Mouse (Mus musculus) cerebellum, adult 11 months (tissue): ENCODE data around the gene Gabpb1.

Experiments used
- DNase-seq: peaks from one replicate; pipeline ENCODE4 v3.0.0; 2022

Gabpb1 gene

DNA sequence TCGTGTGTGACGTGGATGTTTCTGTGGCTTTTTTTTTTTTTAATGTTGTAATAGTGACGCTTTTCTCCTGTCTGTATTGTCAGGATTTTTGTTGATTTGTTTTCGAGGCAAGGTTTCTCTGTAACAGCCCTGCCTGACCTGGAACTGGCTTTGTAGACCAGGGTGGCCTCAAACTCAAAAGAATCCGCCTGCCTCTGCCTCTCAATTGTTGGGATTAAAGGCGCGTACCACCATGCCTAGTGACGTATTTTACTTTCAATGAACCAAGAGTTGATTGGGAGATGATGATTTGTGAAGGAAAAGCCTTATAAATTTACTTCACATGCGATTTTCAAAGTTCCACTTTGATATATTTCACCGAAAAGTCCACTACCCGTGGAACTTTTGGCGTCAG, at the start of gene Gabpb1:
Gabpb1 (minus strand) TSS at position 216 of the 394 bp plus-strand sequence.
- no peak for DNase-seq

DNA sequence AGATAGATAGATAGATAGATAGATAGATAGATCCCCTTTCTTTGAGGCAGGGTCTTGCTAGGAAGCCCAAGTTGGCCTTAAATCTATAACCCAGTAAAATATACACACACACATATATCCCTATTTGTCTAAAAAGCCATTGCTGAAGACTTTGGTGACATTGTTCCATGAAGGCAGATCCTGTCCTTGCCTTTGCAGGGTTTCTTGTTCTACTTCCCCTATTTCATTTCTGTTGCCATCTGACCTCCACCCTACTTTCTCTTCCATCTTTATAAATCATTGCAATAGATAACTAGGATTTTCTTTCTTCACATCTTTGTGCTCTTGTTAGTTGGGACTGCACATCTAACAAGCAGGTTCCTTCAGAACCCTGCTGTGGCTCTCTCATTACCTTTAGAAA, 36.8 kb upstream of the Gabpb1 start:
- no peak for DNase-seq

DNA sequence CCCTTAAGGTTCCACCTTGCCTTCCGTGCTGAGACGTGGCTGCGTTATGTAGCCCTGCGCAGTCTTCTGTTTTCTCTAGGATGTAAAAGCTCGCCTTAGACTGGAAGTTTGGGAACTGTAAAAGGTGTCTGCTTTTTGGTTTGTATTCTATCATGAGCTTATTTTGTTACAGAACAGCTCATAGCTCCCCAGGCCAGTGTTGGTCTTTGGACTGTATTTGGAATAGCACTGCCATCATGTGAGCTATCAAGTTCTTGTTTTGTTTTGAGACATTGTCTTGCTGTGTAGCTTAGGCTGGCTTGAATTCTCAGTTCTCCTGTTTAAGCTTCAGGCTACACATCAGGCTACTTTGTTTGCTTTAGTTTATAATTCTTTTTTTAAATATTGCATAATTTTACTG, 36.4 kb upstream of the Gabpb1 start:
- DNase-seq = no peak

GRCm38 (mm10) chr2:126708361-126708760, 32.2 kb upstream of the Gabpb1 start:
- no peak for DNase-seq

DNA sequence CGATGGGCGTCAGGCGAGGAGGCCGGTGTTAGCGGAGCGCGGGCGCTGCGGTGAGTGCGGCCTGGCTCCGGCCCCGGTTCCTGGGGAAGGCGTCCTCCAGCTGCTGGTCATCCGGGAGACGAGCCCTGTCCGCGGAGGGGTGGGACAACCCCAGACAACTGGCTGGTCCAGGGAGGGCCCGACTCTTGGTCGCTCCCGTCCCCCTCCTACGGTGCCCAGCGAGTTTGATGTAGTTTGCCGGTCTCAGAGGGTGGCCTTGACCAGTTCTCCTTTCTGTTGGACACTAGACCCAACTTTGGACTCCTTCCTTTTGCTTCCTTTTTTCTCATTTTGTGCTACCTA, 31.3 kb upstream of the Gabpb1 start:
- no peak for DNase-seq

DNA sequence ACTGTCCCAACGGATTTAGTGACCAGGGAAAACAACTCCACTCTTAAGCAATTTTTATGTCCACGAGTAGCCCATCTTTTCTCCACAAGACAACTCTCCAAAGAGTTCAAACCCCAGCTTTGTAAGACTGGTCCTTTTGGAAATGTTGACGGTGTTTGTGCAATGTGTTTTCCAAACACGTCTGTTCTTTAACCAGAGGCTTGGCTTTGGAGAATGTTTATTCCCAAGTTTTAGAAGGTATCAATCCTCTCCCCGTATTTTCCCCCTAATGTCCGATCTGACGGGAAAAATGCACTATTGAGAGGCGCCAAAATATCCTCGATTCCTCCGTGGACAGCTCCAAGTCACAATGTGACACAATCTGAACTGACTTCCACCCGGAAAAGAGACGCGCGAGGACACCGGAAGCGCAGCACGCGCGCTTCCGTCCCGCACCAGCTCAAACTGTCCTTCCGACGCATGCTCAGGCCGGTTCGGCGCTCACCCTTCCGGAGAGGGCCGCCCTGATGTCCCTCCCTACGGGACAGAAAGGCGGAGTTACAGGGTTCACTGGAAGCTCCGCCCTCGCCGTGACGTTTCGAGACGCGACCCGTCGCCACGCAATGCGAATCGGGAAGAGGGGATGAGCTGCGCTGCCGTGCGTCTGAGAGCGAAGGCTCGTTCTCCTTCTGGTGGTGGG, 30.8 kb upstream of the Gabpb1 start, which contains the start of gene Usp8:
Usp8 (plus strand) TSS at position 570 of the 679 bp plus-strand sequence.
- peak; percentile 96 for DNase-seq

- DNase-seq = no peak
Observed at GRCm38 (mm10) chr2:126695285-126695684, 19.1 kb upstream of the Gabpb1 start.

GRCm38 (mm10) chr2:126691290-126691689, 15.2 kb upstream of the Gabpb1 start:
- DNase-seq = no peak

GRCm38 (mm10) chr2:126682937-126683336, 6.8 kb upstream of the Gabpb1 start:
- DNase-seq = no peak

GRCm38 (mm10) chr2:126682333-126682732, 6.2 kb upstream of the Gabpb1 start:
- no peak for DNase-seq

- no peak for DNase-seq
Observed at GRCm38 (mm10) chr2:126677366-126677765, 1.2 kb upstream of the Gabpb1 start.

DNA sequence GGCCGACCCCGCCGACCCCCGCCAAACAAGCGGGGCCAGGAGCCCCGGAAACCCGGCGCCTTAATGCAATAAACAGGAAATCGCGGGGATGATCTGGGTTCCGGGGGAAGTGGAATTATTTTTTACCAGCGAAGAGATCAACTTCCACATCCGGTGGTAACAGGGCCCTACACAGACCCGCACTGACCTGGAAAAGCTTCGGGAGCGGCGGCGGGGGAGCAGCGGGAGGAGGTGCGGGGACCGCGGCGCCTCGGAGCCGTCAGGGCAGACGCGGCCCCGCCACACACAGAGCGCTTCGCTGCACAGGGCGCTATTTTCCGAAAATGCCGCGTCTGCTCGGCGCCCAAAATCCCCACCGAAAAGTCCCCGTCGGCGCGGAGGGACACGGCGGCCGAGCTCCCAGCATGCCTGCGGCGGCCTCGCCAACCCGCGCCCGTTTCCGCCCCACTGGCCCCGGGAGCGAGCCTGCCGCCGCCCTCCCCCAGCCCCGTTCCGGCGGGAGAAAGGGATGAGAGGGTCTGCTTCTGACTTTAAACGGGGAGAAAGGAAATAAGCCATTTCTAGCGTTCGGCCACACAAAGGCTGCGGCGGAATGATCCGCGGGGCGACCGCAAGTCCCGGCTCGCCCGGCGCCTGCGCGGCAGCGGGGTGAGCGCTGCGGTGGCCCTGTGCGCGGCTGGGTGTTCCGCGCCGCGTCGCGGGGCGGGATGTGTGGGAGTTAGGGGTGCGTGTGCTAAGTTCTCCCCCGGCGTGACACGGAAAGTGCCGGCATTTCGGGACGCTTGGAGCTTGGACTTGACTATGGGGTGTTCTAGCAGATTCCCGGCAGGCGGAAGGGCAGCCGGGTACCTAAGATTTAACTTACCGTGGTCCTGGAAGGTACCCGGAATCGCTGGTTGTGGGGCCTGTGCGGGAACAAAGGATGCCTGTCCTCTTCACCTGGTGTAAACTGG, 692 bp downstream of the Gabpb1 start:
- DNase-seq = peak; percentile 85

GRCm38 (mm10) chr2:126674441-126675168, 1.5 kb downstream of the Gabpb1 start:
- peak; percentile 39 for DNase-seq

DNA sequence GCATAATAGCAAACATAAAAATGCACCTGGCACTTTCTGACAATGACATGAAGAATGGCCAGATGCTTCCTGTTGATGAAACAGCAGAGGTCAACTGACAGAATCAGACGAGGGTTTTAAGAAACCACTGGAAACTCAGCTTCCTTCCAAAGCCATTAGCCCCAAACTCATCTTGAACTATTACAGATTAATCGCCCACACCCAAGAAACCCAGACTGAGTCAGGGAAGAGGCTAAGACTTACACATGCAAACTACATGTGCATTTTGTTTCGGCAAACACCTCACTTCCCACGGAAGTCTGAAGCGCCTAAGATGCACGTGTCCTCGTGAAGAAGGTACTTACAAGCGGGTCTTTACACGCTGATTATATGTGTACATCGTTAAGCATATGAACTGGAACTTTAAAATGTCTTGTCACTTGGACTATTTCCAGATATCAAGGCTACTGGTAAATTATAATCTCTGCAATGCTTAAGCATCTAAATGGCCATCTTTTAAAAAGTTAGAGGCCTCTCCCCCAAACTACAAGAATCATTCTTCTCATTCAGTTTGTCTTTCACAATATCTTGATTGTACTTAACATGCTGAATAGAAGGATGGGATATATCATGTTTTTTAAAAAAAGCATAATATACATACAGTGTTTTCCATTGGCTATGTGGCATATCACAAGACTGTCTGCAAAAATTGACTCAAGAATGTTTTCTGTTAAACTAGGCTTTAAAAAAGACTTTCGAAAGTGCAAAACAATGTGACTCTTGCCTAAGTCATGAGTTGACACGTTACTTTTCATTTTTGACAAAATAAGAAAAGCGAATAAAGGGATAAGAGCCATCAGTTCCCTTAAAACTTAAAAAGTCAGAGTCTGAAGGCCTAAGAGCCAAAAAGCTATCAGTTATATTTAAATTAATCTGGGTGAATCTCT, 2.6 kb downstream of the Gabpb1 start:
- no peak for DNase-seq

- DNase-seq = no peak
Observed at GRCm38 (mm10) chr2:126668621-126669252, 7.4 kb downstream of the Gabpb1 start.

DNA sequence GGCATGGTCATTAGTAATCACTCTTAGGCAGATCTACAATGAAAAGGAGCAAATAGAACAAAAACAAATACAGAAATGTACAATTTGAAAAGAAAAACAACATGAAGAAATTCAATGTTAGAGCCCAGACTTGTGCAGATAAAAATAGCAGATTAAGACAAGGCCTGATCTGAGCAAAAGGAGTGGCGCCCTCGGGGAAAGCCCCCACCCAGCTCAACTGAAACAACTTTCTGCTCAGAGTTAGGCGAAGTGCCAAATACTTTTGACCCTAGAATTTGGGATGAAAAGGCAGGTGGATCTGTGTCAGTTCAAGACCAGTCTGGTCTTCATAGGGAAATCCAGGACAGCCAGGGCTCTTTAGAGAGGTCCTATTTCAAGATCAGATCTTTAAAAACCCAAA, 10.2 kb downstream of the Gabpb1 start:
- no peak for DNase-seq

GRCm38 (mm10) chr2:126663481-126663880, 12.7 kb downstream of the Gabpb1 start:
- DNase-seq = no peak

GRCm38 (mm10) chr2:126652929-126653328, 23.2 kb downstream of the Gabpb1 start:
- DNase-seq = no peak

GRCm38 (mm10) chr2:126647762-126648161, 28.4 kb downstream of the Gabpb1 start:
- no peak for DNase-seq

- no peak for DNase-seq
Observed at GRCm38 (mm10) chr2:126646461-126646860, 29.7 kb downstream of the Gabpb1 start.

DNA sequence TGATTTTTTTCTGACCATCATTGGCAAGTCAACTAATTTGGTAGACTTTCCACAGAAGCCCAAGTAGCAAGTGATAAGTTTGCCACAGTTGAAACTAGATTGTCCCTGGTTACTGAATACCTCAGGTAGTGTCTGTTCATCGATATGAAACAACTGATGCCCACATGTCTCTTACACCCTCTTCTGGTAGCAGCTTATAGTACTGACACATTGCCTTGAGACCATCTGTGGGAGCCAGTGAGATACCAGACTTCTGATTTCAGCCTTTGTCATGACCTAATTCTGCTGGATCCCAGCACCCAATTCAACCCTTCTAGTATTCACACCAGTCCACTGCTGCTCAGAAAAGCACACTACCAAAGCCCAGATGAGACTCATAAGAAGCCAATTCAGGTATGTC, 31.4 kb downstream of the Gabpb1 start:
- no peak for DNase-seq

GRCm38 (mm10) chr2:126640298-126640697, 35.8 kb downstream of the Gabpb1 start:
- DNase-seq = no peak
